Mouse (Mus musculus) liver (tissue): ENCODE results near the gene I0C0044D17Rik.
"Not testable (repeated sequence)": the region's sequence is repeated elsewhere in the genome, so short reads cannot be mapped to it uniquely, and the experiment has no call there.

Experiments used
- DNase-seq: peaks from one replicate; pipeline ENCODE4 v3.0.0-alpha.2; 2020; ENCODE audit warnings: mixed read lengths

I0C0044D17Rik gene

GRCm38 (mm10) chr4:98823740-98824139 is at the start of gene I0C0044D17Rik:
Gene I0C0044D17Rik (minus strand): TSS chr4:98823840.
- not testable (repeated sequence) for DNase-seq

GRCm38 (mm10) chr4:98865386-98866237 is 42.0 kb upstream of the I0C0044D17Rik start:
- DNase-seq, result no peak

GRCm38 (mm10) chr4:98864546-98864945 is 40.9 kb upstream of the I0C0044D17Rik start:
- no peak for DNase-seq

DNA sequence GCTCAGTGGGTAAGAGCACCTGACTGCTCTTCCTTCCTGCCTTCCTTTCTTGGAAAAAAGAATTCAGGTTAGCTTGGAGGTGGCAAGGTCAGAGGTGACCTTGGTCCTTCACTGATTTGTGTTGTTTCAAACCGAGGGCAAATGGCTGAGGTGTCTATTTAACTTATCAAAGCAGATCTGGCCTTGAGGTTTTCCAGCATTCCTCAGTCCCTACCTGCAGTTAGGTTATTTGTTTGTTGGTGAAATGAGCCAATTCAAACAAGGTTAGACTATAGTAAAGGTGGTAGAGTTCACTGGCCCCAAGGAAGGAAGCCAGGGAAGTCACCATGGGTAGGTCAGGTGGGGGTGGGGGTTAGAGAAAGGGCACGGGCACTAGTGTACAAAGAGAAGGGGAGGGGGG is 40.5 kb upstream of the I0C0044D17Rik start:
- no peak for DNase-seq

DNA sequence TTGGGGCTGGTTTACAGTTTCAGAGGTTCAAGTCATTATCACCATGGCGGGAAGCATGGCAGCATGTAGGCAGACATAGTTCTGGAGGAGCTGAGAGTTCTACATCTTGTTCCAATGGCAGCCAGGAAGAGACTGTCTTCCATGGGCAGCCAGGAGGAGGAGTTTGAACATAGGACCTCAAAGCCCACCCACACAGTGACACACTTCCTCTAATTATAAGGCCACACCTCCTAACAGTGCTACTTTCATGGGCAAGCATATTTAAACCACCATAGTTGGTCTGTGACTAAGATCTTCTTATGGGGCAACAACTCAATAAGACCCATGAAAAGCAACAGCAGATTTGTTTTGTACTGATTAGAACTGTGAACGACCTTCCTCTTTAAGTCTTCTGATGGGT is 39.8 kb upstream of the I0C0044D17Rik start:
- no peak for DNase-seq

DNA sequence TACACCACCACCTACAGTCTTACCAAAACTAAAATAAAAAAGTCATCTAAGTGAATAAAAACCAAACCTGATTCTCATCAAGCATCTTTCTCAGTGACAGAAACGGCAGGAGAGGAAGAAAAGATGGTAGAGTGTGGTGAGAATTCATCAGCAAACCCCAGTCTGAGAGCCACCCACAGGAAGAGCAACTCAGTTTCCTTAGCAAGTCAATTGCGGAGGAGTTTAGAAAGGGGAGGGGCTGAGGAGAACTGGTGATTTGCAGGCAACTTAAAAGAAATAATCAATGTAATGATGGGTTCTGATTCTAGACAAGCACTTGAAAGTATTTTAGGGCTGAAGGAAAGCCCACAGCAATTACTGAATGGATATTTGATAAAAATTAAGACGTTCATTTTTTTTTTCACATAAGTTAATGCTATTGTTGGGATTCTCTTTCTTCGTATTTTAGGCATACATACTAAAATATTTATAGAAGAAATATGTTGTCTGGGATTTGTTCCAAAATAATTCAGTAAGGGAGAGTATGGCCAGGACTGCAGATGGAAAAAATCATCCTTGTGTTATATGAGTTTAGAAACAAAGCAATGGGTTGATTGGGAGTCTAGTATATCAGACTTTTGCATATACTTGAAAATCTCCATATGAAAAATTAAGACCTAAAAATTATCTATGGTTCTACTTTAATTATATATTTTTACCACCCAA is 34.7 kb upstream of the I0C0044D17Rik start:
- no peak for DNase-seq

DNA sequence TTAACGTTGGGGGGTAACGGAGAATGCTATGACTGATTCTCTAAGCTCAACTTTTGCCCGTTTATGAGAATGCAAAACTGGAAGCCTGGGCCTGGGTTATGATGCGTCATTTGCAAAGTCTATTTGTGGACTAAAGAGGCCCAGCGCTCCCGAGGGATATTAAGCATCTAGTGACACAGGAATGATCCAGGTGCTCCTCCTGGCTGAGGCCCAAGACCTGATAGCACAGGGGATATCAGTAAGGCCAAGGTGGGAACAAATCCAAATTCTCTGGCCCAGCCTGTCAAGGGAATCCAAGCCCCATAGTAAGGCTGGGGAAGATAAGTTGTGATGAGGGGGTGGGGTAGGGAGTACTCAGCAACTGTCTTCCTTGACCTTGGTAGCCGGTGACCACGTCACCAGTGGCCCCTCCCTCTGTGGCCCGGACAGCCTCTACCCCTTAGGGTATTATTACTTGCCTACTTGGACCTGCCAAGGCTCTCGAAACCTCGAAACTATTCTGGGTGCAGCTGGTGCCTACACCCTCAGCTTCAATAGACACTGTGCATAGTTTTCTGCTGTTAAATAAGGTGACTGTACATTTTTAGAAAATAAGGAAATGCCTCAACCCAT is 33.5 kb upstream of the I0C0044D17Rik start:
- DNase-seq, result no peak

DNA sequence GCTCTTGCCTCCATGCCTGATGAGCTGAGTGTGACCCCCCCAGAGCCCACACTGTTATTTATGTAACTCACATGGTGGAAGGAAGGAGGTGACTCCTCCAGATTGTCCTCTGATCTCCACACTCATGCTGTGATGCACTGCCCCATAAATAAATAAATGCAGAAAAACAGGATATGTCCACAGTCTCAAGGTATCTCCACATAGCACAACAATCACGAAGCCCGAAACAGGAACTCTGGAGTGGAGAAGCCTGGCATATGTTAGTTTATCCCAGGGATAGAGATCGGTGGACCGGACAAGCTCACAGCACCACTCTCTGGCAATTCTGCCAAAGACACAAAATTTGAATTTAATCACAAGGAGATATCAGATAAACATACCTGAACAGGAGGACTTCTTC is 30.3 kb upstream of the I0C0044D17Rik start:
- DNase-seq, result no peak

GRCm38 (mm10) chr4:98850485-98850884 is 26.8 kb upstream of the I0C0044D17Rik start:
- DNase-seq, result not testable (repeated sequence)

DNA sequence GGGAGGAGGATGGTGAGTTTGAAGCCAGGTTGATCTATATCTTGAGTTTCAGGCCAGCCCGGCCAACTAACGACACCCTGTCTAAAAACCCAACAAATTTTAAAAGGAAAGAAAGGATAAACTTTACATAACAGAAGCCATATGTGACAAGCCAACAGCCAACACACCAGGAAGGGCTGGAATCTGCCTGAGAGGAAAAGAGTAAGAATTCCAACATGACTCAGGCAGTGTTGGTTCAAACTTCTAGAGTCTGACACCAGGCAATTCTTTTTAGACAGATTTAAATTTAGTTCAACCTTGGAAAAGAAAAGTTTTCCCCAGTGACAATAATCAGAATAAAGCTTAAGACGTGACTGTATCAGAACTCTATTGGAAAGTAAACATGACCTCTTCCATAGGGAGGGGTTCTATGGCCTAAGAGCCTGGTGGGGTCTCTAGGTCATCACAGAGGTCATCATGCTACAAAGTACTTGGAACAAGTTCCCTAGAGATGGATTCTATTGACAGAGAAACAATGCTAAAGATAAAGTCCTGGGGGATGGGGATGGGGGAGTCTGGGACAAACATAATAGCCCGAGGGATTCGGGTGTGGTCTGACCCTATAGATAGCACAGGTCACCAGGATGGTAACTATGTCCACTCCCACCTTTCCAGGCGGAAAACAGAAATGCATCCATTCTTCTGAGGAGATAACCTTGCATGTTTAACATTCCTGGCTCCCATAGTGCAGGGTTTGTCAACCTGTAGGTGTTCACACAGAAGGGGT is 23.7 kb upstream of the I0C0044D17Rik start:
- no peak for DNase-seq

DNA sequence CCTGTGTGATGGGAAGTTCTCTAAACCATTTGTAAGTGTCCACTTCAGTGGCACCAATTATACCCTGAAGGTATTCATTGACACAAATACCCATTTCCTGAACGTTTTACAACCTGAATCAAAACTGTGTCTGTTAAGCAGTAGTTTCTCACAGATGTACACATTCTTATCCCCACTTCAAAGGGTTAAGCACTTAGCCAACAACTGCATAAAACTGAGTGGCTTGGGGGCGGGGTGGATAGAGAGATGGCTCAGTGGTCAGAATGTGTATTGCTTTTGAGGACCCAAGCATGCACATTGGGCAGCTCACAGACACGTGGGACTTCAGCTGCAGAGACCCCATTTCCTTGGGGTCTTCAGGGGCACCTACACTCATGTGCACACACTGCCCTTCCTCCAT is 22.8 kb upstream of the I0C0044D17Rik start:
- no peak for DNase-seq

- DNase-seq, result no peak
Observed at GRCm38 (mm10) chr4:98845687-98846125, 22.1 kb upstream of the I0C0044D17Rik start.

GRCm38 (mm10) chr4:98845201-98845600 is 21.6 kb upstream of the I0C0044D17Rik start:
- DNase-seq, result no peak

- no peak for DNase-seq
Observed at GRCm38 (mm10) chr4:98843906-98844597, 20.4 kb upstream of the I0C0044D17Rik start.

DNA sequence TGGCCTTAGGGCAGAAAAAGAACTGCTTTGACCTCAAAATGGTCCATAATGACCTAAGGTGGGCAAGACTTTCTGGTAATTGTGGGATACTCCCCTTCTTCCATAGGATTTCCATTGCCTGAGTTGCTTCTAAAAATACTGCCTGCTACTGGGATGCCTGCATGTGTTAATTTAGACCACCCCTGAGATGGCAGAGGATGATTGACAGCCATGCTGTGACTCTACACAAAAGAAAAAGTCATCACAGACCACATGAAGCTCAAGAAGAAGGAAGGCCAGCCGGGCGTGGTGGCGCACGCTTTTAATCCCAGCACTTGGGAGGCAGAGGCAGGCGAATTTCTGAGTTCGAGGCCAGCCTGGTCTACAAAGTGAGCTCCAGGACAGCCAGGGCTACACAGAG is 17.6 kb upstream of the I0C0044D17Rik start:
- DNase-seq, result not testable (repeated sequence)

GRCm38 (mm10) chr4:98840526-98840925 is 16.9 kb upstream of the I0C0044D17Rik start:
- no peak for DNase-seq

- no peak for DNase-seq
Observed at GRCm38 (mm10) chr4:98838913-98839312, 15.3 kb upstream of the I0C0044D17Rik start.

DNA sequence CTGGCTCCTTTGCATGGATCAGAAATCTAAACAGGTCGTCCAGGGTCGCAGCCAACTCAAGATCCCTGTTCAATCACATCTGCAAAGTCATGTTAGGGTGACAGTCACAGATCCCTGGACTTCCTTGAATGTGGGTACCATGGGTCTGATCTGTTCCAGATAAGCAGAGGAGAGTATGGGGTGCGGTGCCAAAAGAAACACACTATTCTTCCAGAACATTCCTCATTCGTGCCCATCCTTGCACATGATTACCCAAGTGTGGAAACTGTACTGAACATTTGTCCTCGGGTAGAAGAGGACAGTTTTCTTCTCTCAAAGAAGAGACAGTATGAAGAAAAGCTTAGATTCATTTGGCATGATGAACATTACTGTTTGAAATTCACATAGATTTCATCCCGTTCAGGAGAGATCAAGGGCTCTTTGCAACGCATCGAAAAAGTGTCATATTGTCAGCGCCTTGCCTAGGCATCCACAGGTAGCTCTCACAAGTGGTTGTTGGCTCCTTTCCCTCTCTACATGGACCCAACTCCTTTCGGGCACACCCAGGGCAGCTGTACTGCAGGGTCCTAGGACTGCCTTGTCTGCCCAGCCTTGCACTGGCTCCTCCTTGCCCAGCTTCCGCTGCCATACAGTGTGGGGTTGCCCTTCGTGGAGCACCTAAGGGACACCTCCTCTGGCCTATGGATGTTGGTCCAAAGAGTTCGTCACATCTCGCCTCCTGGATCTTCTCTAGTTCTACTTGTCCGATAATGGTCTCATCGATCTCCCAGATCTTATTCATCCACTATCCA is 14.3 kb upstream of the I0C0044D17Rik start:
- DNase-seq, result no peak

GRCm38 (mm10) chr4:98836519-98836918 is 12.9 kb upstream of the I0C0044D17Rik start:
- no peak for DNase-seq

DNA sequence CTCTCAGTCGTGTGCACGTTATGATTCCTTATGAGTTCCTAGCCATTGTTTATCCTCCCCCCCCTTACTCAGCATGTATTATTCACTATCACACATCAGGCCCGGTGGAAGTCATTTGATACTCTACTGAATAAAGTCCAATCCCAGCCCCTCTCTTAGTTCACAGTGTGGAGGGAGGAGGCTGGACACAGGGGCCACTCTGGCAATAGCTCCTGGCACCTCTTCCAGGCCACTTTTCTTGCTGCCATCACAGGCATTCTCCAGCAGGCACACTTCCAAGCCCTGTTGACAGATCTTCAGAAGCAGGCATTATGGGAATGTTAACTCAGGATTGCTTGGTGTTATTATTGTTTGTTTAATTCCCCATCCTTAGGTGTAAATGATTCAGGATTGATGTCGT is 11.1 kb upstream of the I0C0044D17Rik start:
- no peak for DNase-seq

DNA sequence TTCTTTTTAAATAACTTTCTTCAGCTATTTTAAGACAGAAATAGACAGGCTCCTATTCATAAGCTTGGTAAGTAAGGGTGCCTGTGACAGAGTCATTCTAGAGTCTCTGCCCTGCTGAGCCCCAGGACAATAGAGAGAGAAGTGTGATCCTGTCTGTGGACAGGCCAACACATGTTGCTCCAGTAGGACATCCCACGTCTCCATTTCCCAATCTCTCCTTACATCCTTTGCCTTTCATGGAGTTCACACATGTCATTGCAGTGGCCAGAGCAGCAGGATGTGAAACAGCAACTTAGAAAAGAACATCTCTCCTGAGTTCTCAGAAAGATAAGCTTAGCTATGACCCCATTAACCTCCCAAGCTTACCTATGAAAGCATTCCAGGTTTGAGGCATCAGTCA is 8.1 kb upstream of the I0C0044D17Rik start:
- no peak for DNase-seq
